Mouse (Mus musculus): ENCODE results near the gene Oca2.

The Oca2 gene

DNA sequence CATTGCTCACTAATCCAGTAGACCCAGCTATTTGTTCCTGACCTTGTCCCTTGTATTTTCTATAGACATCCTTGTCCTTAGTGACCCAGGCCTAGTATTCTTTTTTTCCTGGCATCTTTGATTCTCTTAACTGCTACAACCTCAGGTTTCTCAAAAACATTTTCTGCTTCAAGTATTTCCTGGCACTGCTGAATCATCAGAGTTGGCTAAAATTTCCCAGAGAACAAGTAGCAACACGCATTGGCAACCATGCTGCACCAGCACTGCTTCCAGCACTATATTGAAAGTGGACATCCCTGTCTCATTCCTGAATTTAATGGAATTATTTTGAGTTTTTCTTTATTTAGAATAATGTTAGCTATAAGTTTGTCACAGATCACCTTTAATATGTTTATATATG is 143.1 kb downstream of the Oca2 start:
- DNase-seq, result no peak

DNA sequence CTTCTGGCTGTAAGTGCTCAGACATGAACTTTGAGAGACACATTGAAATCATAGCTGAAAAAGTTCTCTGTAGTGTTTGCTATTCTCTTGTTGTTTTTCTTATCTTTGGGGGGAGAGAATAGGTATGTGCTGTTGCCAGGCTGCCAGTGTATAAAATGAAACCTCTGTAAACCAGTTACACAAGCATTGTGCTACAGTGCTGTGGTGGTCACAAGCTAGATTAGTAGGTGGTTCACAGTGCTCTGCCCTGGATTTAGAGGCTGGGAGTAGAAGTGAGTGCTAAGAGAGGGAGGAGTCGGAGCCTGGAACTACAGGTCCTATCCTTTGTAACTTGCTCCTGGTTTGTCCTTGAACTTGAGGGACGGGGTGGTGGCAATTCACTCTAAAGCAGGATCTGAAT is 148.7 kb downstream of the Oca2 start:
- DNase-seq, result no peak

DNA sequence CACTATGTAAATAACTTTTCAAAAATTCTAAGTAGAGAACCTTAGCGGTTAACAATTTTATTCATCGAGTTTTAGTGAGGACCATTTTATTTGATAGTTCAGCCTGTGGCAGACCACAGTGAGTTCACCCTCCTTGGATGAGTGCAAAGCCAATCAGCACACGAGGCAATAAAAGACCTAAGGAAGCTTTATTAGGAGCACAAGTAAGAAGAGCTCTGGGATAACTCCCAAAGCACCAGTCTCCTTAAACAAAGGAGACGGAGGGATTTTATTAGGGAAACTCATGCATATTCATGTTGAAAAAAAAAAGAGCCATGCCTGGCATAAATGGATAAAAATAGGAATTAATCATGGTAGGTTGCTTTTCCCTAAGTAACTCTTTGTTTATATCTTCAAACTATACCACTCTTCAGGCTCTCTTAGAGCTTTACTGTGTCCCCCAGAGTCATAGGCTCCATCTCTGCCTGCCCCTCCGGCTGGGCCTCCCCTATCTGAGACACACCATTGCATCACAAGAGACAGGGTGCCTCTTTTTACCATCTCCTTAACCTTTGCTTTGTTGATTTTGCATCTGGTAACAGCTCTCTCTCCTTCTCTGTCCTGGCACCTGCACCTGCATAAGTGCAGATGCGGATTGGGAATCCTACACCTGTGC is 178.7 kb downstream of the Oca2 start:
- no peak for DNase-seq

- peak; percentile 18 for DNase-seq
These were observed 179.8 kb downstream of the Oca2 start for GRCm38 (mm10) chr7:56419253-56419844.

DNA sequence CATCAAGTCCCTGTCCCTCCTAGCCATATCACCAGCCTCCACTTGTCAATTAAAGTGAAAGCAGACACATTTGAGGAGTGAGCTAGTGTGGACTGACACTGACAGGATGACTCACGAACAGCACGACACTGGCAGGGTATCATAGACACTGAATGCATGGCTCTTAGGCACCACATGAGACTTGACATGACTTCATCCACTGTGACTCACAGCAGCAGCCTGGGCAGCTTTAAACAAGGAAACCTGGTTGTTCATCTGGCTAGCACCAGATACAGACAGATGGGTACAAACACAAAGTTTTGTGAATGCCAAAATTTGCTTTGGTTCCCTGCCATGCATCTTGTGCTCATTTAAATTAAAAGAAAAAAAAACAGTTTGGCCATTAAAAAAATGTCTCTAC is 182.4 kb downstream of the Oca2 start:
- DNase-seq, result no peak

DNA sequence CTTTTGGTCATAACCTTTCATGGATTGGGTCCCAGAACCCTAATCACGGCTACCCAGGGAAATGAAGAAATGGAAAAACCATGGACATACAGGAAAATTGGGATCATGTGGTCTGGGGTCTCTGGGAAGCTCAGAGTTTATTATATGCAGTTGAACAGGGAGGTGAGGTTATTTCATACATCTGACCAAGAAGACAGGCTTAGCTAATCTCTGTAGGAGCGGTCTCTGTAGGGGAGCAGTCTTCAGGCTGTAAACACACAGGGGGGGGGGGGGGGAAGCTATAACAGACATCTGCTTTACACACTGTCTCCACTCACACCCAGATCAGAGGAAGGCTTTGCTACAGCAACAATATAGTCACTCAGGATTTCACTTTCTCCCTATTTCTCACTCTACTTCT is 184.0 kb downstream of the Oca2 start:
- DNase-seq, result no peak

DNA sequence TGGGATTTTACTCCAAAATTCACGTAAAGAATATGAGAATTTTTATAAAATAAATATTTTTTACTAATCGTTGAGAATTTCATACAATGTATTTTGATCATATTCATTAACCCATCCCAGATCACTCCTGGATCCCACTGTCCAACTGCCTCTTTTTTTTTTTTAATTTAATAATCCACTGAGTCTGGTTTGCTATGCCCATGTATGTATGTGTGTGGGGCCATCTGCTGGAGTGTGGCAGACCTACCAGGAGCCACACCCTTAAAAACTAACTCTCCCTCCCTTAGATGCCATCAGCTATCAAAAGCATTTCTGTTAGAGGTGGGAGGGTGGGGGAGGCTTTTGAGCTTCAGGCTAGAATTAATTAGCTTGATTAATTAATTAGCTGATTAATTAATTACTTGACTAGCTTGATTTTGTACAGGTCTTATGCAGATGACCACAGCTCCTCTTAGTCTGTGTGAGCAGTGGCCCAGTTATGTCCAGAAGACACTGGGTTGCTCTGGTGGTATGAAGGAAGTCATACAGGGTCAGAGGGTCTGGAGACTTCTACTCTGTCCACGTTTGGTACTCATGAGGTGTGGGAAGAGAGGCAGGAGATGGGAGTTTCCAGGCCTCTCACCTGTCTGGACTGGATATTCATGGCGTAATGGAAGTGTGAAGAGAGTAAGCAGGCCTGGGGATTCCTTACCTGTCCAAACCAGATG is 221.4 kb downstream of the Oca2 start:
- DNase-seq, result peak; percentile 7

DNA sequence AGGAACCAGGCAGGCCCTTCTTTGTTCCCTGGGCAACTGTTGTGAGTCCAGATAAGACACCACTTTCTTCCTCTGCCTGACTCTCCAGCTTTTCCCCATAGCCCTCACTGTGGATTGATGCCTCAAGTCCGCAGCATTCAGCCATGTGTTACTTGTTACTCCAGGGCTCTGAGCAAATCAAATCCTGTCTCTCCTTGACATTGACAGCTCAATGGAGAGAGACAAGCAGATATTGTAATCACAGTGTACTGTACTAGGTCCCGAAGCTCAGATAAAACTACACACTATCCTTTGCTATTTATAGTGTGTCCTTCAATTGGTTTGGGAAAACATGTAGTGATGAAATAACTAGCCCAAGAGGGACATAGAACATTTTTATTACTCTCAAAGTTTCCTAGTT is 258.7 kb downstream of the Oca2 start:
- DNase-seq, result no peak

- no peak for DNase-seq
These were observed 259.8 kb downstream of the Oca2 start for GRCm38 (mm10) chr7:56499319-56499718.

GRCm38 (mm10) chr7:56499767-56500166 is 260.2 kb downstream of the Oca2 start:
- no peak for DNase-seq

DNA sequence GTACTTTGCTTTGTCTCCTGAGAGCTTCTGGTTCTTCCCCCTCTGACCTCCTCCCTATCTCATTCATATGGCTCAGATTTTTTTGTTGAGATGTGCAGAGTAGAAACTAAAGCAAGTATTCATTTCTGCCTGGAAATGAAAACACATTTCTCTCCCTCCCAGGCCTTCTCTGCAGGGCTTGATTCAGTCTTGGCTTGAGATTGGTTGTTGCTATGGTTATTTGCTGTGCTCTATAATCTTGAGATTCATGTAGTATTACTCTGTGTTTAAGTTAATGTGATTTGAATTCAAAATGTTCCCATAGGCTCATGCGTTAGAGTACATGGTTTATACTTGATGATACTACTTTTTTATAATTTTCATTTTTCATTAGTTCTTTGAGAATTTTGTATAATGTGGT is 260.9 kb downstream of the Oca2 start:
- no peak for DNase-seq

GRCm38 (mm10) chr7:56518581-56518980 is 279.0 kb downstream of the Oca2 start:
- DNase-seq, result no peak

DNA sequence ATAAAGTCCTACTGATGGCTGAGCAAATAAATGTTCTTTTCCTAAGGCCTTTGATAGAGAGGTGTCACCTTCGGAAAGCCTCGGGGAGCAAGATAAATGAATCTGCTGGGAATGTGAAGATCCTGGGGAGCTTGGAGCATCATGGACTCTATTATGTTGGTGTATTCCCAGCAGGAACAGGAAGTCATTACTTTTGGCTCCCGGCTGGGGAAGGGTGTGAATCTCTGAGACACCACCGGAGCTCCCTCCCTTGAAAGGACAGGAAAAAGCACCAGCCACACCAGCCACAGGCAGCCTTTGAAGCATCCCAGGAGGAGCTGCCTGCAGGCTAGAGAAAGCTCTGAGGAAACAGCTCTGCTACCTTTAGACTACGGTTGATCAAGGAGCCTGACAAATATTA is 280.2 kb downstream of the Oca2 start:
- no peak for DNase-seq

- no peak for DNase-seq
These were observed 295.3 kb downstream of the Oca2 start for GRCm38 (mm10) chr7:56534856-56535255.

- DNase-seq, result no peak
These were observed 309.7 kb downstream of the Oca2 start for GRCm38 (mm10) chr7:56549226-56549625.

DNA sequence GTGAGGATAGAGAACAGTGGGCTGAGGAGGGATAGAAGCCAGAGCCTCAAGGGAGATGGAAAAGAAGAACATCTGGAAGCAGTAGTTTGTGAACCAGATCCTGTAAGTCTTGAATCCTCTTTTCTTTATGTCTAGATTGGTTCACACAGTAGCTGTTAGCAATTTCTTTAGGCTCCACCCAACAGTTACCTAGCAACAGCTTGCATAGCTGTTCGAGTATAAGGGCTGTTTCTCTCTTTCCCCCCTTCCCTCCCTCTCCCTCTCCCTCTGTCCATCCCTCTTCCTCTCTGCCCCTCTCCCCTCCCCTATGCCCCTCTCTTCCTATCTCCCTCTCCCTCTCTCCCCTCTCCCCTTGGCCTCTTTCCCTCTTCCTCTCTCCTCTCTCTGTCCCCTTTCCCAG is 312.2 kb downstream of the Oca2 start:
- DNase-seq, result no peak
